Mouse (Mus musculus) mature B cell (primary cell): Measurements from ENCODE around the gene Lrrc29.

Experiments used
- in situ Hi-C: fragments of 300-500 bp; cut with MboI; formaldehyde crosslinking; loops from 2 replicates; pipeline ENCODE4 v1.14.3; 2019

Gene Lrrc29

DNA sequence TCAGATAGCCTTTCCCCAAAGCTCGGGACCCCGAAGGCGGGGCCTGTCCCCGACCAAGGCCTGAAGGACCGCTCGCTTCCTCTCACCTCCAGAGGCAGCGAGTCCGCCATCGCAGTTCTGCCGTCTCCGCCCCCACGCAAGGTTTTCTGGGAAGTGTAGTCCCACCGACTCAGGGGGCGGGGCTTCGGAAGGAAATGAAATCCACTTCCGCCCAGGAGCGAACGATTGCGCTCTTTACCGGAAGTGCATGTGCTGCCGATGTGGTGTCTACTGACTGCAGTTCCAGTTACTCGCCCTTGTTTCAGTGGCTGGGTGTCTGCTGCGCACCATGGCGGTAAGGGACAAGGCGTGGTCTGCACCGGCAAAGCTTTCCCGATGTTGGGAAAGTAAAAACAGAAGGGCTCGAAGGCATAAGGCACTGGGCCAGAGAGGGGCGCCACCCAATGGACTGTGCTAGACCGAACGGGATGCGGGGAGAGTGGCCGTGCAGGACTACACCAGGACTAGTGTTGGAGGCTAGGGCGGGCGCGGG, at the start of gene Lrrc29, which contains the start of gene Tmem208:
TSS of gene Lrrc29 (minus strand) at position 138 of the 532 bp plus-strand sequence.
TSS of gene Tmem208 (plus strand) at position 214 of the 532 bp plus-strand sequence.
- in situ Hi-C loops, result no loop called here

DNA sequence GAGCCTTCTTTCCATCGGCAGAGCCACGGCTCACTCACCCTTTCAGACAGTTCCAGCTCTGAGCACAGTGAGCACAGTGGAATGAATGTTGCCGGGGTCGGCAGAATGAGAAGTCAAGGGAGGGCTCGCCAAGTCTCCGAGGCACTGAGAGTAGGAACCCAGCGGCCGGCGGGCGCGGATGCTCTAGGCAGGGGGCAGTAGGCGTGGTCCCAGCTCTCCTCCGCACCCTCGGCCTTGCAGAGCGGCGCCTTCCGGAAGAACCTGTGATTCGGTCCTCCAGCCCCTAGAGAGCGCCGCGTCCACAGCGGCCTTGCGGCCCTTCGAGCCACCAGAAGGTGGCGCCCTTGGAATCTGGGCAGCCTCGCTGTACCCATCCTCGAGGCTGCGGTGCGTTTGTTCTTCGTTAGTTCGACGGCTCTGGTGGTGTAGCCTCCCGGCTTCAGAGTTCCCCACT, 48.5 kb upstream of the Lrrc29 start:
- in situ Hi-C loops, result no loop called here

DNA sequence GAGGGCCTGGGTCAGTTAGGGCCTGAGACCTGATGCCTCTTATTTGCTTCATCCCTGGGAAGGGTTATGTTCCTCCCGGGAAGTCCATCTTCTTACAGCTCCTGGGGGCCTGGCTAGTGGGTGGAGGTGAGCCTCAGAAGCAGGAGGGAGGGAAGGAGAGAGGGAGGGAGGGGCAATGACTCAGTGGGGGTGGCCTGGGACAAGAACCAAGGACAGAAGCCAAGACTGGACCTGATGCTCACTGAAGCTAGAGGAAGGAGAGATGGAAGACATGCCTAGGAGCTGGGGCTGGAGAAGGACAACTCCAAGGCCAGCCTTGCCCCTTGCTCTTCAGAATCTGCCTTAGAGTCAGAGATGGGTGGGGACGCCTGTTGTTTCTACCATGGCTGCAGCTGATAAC, 47.0 kb upstream of the Lrrc29 start, which contains the start of gene Plekhg4:
TSS of gene Plekhg4 (plus strand) at position 243 of the 400 bp plus-strand sequence.
- in situ Hi-C loops, result no loop called here

DNA sequence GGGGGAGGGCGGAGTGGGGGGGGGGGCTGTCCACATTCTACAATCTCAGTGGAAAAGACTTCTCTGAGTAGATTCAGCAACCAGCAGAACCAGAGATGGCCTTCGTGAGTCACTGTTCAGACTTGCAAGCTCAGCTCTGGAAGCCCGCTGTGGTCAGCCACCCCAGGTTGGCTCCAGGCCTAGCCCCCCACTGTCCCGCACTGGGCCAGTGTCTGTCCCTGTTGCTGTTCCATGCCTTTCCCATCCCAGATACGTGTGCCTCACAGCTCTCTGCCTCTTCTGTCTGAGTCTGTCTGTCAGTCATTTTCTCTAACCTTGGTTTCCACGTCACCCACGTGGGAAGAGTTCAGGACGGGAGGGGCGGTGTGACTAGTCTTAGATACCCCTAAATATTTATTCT, 46.4 kb upstream of the Lrrc29 start:
- in situ Hi-C loops, result no loop called here

DNA sequence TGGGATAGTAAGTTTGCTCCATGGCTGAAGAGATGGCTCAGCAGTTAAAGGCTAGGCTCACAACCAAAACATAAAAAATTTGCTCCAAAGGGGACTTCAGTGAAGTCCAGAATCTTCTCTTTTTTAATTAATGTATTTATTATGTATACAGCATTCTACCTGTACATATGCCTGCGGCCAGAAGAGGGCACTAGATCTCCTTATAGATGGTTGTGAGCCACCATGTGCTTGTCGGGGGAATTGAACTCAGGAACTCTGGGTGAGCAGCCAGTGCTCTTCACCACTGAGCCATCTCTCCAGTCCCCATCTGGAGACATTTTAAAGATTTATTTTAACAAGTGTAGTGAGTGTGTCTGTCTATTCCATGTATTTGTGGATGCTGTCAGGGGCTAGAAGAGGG, 41.0 kb upstream of the Lrrc29 start:
- in situ Hi-C loops, result no loop called here

DNA sequence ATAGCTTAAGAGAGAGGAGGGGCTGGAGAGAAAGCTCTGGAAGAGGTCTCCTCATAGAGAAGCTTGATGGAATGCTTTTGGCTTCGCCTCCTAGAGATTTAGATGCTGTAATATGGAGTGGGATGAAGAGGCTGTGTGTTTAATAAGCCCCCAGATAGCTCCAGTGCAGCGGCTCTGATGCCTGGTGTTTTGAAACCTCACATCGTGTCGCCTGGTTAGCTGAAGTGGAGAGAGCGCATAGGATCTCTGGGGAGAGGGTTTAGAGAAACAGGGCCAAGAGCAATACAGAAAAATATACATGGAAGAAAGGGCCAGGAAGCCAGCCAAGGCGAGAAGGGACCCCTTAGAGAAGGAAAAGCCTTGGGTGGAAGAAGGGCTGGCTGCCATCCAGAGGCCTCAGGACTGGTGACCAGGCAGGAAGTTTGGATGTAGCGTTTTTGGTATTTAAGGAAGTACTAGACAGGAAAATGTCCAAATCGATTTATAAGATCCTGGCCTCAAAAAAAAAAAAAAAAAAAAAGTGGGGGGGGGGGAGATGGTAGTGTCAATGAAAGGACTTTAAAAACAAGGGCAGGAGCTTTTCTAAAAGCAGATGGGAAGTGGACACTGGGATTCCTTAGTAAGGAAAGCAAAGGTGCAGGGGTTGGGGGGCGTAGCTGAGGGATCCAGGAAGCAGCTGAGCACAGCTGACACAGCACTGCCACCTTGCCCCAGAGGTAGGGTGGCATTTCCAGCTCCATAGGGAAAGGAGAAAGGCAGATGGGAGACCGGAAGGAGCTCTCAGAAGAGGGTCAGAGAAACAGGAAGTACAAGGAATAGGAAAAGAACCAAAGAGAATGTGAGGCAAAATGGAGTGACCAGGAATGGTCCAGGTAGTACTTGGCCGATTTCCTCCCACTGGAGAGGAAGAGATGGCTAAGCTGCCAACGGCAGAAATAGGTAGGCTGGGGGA, 35.9 kb upstream of the Lrrc29 start:
- in situ Hi-C loops, result no loop called here

DNA sequence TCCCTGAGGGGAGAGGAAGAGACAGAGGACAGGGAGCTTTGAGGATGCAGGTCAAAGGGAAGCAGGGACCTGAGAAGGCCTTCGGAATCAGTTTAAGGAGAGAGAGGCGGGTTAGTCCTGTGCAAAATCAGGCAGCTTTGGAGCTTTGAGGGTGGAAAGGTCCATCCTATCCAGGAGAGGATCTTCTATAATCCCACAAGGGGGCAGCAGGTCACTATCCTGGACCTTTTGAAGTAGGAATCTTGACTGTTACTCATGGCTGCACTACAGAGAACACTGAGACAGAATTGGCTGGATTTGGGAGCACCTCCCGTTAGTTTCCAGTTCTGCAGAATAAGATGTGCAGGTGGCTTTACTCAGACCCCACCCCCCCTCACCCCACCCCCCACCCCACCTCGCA, 33.6 kb upstream of the Lrrc29 start:
- in situ Hi-C loops, result no loop called here

DNA sequence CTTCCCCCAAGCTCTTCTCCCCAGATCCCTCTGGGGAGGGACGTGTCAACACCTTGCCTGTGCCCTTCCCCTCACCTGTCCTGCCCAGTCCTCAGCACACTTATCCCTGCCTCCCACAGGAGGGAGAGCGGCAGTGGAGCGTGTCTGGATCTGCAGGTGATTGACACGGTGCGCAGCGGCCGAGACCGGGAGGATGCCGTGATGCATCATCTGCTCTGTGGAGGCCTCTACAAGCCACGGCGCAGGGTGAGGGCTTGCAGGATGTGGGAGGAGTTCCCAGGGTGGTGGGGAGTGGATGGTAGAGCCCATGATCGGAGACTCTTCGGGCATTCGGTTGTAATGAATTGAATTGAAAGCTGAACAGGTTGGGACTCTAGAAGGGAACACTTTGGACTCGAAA, 33.1 kb upstream of the Lrrc29 start:
- in situ Hi-C loops, result no loop called here

DNA sequence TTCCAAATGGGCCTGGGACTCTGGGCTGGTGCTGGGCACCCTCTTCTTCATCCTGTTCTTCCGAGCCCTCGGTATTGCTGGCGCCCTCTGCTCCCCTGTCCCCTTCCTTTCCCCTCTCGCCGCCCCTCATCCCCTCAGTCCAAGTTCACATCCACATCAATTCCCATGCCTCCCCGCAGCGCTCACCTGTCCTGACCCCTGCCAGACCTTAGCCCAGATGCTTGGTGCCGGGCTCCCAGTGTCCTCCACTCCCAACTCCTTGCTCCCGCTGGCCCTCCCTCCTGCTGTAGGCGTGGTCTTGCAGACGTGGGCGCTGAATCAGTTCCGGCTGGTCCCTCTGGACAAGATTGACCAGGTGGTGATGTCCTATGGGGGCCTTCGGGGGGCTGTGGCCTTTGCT, 30.6 kb upstream of the Lrrc29 start:
- in situ Hi-C loops, result no loop called here

DNA sequence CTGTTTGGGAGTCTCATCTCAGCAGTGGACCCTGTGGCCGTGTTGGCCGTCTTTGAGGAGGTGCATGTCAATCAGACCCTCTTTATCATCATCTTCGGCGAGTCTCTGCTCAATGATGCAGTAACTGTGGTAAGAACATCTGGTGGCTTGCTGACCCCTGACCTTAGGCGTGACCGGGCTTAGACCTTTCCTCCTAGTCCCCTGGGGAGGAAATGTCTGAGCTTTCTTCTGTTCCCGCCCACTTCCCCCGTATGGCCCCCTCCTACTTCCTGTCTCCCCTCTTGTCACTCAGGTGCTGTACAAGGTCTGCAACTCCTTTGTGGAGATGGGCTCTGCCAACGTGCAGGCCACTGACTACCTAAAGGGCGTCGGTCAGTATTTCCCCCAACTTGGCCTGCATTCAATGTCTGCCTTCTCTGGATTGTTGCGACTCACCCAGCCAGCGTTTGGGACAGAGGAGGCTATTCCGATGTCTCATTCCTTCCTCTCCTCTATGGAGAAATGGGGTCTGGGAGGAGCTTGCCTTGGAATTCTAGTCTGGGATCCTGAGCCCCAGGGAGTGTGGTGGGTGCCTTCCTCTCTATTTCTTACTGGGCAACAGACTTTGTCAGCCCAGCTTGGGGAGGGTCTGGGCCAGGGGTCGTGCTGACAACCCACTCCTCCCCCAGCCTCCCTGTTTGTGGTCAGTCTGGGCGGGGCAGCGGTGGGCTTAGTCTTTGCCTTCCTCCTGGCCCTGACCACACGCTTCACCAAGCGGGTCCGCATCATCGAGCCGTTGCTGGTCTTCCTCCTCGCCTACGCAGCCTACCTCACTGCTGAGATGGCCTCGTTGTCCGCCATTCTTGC, 29.3 kb upstream of the Lrrc29 start:
- in situ Hi-C loops, result no loop called here

DNA sequence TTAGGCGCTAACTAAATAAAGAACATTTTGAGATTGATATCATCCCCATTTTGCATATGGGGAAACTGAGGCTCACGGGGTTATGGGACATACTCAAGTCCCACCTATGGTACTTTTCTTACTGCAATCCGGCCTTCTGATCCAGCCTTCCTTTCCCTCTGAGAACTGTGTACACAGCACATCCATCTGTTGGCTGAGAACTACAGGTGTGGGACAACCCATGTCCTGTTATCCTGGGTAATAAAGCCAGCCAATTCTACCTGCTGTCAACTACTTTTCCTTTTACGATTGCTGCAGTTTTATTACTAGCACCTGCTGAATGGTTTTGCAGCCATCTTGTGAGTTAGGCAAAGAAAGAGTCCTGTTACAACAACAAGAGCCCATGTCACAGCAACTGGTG, 28.5 kb upstream of the Lrrc29 start:
- in situ Hi-C loops, result no loop called here

DNA sequence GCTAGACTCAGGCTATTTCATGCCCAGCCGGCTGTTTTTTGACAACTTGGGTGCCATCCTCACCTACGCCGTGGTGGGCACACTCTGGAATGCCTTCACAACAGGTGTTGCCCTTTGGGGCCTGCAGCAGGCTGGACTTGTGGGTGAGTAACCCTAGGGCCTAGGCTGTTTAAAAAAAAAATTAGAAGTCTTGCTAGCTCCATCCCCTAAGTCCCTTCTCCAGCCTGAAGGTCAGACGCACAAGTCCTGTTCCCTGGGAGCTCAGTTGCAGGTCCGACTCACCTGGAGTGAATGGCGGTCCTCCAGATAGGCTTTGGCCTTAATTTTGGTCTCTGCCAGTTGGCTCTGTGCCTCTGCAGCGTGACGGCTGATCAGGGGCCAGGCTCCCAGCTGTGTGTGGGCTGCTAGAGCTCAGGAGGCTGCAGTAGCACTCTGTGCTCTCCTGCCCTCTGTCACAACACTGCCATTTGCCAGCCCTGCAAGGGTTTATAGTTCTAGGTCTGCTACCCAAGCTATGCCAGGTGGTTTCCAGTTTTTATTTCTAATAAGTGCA, 27.6 kb upstream of the Lrrc29 start:
- in situ Hi-C loops, result no loop called here

DNA sequence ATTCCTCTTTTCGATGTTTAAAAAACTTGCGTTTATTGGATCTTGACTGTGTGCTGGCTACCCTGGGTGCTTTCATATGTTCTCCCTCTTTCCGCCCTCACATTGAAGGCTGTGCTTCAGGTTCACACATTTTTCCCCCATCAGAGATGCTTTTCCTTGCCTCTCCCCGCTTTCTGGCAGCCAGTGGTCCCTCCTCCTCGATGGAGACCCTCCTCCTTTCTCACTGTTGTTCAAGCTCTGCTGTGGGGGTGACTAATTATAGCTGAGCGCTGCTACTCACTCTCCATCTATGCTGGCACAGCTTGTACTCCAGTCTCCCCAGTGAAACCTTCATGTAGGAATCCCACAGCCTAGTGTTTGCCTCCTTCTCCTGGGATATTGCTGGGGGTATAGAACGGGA, 24.1 kb upstream of the Lrrc29 start:
- in situ Hi-C loops, result no loop called here

DNA sequence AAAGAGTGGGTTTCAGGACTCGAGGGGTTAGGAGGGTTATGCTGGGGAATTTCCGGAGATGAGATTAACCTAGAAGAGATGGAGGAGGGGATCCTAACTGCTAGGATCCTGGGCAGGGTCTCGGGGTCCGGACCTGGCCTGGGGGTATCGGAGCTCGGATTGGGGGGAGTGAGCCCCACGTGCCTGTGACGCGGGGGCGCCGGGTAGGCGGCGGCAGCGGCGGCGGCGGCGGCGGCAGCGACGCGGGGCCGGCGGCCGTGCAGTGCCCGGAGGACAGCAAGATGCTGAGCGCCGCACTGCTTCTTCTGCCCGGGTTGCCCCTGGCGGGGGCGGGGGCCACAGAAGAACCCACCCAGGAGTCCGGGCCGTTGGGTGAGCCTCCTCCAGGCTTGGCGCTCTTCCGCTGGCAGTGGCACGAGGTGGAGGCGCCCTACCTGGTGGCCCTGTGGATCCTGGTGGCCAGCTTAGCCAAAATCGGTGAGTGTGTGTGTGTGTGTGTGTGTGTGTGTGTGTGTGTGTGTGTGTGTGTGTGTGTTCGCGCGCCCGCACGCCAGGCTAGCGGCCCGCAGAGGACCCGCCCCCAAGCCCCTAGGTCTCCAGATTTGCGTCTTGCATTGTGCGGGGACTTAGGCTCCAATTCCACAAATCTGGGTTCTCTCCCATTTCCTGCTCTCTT, 23.2 kb upstream of the Lrrc29 start:
- in situ Hi-C loops, result no loop called here

DNA sequence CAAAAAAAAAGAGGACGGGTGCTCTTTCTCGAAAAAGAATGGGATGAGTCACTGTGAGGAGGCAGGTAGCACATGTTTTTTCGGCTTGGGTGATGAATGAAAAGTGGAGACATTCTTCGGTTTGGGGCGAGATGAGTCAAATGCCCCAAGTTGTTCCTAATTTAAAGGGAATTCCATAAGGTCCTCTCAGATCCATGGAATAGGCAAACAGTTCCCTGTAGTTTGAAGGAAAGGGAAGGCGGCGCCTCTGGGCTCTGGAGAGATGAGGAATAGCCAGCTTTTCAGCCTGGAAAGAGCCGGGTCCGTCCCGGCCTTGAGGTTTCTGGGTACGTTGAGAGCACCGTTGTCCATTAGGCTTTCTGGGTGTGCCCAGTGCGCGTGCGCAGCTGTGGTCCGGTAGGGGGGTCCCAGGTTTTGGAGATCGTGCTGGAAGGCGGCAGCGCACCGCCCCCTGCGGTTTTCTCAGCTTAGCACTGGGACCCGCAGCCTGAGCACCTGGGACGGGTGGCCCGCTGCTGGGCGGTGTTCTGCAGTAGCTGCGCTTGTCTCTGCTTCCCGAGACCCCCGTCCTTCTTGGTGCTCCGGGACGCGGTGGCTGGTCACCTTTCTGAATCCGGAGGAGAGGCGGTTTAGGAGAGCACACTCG, 22.5 kb upstream of the Lrrc29 start, which contains the start of gene Slc9a5:
TSS of gene Slc9a5 (plus strand) at position 394 of the 646 bp plus-strand sequence.
- in situ Hi-C loops, result no loop called here

DNA sequence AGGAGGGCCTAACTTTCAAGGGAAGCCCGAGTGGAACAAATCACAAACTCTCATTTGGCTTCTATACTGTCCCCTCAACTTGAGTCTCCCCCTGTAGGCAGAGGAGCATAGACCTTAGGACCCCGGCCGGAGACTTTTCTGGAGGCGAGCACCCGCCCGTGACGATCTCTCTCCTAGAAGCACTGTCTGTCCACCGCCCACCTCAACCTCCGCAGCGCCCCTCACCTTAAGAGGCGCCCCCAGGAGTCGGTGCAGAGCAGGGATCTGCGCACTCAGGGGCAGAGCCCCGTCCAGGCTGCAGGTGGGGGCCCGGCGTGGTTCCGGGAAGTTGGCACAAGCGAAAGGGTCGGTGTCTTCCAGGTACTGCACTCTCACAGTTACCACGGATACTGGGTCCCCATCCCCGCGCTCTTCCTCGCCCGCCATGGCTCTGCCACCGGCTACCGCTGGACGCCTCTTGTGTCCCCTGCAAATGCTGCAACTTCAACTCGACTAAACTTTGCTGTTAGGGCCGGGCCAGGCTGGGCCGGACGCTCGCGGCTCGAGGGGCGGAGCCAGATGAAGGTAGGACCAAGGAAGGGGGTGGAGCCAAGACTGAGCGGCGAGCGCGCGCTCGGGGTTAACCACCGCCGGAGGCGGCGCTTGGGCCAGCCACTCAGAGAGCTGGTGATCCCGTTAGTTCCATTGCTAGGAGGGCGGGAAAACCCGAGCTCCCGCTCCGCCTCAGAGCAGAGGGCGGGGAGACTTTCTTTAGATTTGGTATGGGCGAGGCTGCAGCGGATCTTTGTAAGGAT, 21.5 kb upstream of the Lrrc29 start, which contains the start of gene Fhod1:
TSS of gene Fhod1 (minus strand) at position 526 of the 794 bp plus-strand sequence.
- in situ Hi-C loops, result no loop called here

DNA sequence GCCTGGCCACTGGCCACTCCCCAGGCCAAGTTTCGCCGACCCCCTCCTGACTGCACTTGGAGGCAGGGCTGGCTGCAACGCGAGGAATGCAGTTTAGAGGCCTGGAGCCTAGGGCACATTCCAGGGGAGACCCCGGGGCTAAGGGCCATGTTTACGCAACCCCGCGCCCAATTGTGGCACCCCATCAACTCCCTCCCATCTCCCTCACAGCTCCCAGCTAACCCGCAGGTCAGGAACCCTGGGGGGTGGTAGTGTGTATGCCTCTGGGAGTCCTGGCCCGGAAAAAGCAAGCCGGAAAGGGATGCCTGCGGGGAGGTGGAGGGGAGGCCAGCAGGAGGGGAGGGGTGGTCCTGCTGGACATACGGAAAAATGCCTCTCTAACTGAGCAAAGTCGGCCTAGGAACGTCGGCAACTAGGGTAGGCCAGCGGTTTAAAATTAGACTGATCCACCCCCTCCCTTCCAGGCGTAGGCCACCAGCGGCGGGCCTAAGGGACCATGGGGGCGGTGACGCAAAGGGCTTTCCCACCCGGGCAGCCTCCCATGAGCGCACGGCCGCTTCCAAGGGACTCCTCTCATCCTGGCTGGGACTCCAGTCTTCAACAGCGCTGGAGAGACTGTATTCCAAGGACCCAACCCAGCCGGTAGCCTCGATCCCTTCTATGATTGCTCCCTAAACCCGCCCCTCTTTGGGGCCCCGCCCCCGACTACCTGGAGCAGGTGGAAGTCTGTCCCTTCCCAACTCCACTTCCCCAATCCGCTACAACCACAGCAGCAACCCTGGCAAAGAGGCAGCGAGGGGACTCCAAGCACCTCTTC, 20.7 kb upstream of the Lrrc29 start:
- in situ Hi-C loops, result no loop called here

DNA sequence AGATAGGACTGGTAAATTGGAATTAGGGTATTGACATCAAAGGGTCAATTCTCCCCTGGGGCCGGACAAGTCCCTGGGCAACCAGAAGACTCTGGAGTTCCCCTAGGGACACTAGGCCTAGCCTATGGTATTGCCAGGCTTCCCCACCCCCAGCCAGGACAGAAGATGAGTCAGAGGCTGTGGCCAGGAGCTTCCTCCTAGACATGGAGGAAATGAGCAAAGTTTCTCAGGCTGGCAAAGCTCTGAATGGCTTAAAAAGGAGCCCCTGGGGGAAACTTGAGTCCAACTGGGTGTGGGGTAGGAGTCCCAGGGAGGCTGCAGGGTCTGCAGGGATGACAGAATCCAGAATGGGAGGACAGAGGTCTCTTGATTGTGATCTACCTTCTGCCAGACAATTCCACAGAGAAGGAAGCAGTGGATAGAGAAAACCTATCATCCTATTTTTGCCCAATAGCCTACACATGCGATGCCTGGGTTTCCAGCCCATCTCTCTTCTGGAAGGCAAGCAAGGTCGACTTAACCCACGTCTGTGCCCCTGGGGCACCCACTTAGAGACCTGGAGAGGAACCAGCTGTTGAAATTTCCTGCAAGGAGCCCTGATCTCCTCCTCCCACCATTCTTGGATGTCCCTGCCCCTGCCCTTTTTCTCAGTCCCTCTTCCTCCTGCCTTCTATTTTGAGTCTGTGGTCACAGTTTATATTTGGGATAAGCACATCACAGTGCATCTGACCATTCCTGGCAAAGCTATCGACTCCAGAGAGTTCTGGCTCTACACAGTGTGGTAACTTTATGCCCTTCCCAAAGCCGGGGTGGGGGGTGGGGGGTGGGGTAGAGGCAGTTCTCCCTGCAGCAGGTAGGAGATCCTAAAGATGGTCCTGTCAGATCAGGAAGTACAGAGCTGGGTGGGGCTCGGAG, 19.2 kb upstream of the Lrrc29 start:
- in situ Hi-C loops, result no loop called here
